Mouse (Mus musculus): ENCODE measurements around the gene Zdhhc19. TPM values are rescaled to one million over a fixed set of nuclear protein-coding genes. Genes with fewer than 3 reads are reported as not detected.

Zdhhc19 gene
- total RNA-seq, 2 experiments from 2014 or later, result not detected

- peak; percentile 89 for ATAC-seq (replicated peaks; ENCODE audit: poor library complexity)
Measured at GRCm38 (mm10) chr16:32547156-32548068, 51.3 kb downstream of the Zdhhc19 start.

- ATAC-seq (replicated peaks; ENCODE audit: poor library complexity), result peak; percentile 65
Measured at GRCm38 (mm10) chr16:32550084-32550483, 54.0 kb downstream of the Zdhhc19 start.

- ATAC-seq (replicated peaks; ENCODE audit: poor library complexity), result no peak
Measured at GRCm38 (mm10) chr16:32550487-32550886, 54.4 kb downstream of the Zdhhc19 start.

- no peak for ATAC-seq (replicated peaks; ENCODE audit: poor library complexity)
Measured at GRCm38 (mm10) chr16:32551346-32551747, 55.3 kb downstream of the Zdhhc19 start.

- peak; percentile 57 for ATAC-seq (replicated peaks; ENCODE audit: poor library complexity)
Measured at GRCm38 (mm10) chr16:32555588-32555987, 59.5 kb downstream of the Zdhhc19 start.

- ATAC-seq (replicated peaks; ENCODE audit: poor library complexity), result no peak
Measured at GRCm38 (mm10) chr16:32559493-32559892, 63.4 kb downstream of the Zdhhc19 start.

- peak; percentile 58 for ATAC-seq (replicated peaks; ENCODE audit: poor library complexity)
Measured at GRCm38 (mm10) chr16:32563056-32563793, 67.2 kb downstream of the Zdhhc19 start.

- ATAC-seq (replicated peaks; ENCODE audit: poor library complexity), result no peak
Measured at GRCm38 (mm10) chr16:32567282-32567681, 71.2 kb downstream of the Zdhhc19 start.

- no peak for ATAC-seq (replicated peaks; ENCODE audit: poor library complexity)
Measured at GRCm38 (mm10) chr16:32568401-32568800, 72.3 kb downstream of the Zdhhc19 start.

GRCm38 (mm10) chr16:32570042-32570441, 74.0 kb downstream of the Zdhhc19 start:
- ATAC-seq (replicated peaks; ENCODE audit: poor library complexity), result no peak

- ATAC-seq (replicated peaks; ENCODE audit: poor library complexity), result no peak
Measured at GRCm38 (mm10) chr16:32572528-32572927, 76.5 kb downstream of the Zdhhc19 start.

GRCm38 (mm10) chr16:32586482-32586881, 90.4 kb downstream of the Zdhhc19 start:
- ATAC-seq (replicated peaks; ENCODE audit: poor library complexity), result no peak

- ATAC-seq (replicated peaks; ENCODE audit: poor library complexity), result no peak
Measured at GRCm38 (mm10) chr16:32588568-32588967, 92.5 kb downstream of the Zdhhc19 start.

- no peak for ATAC-seq (replicated peaks; ENCODE audit: poor library complexity)
Measured at GRCm38 (mm10) chr16:32591521-32591920, 95.5 kb downstream of the Zdhhc19 start.

- ATAC-seq (replicated peaks; ENCODE audit: poor library complexity), result no peak
Measured at GRCm38 (mm10) chr16:32593283-32593805, 97.3 kb downstream of the Zdhhc19 start.

- no peak for ATAC-seq (replicated peaks; ENCODE audit: poor library complexity)
Measured at GRCm38 (mm10) chr16:32593916-32594315, 97.9 kb downstream of the Zdhhc19 start.

GRCm38 (mm10) chr16:32594701-32595100, 98.6 kb downstream of the Zdhhc19 start:
- no peak; the same call in 1 of the 2 replicates for ATAC-seq (replicated peaks; ENCODE audit: poor library complexity)

- ATAC-seq (replicated peaks; ENCODE audit: poor library complexity), result peak; percentile 89
Measured at GRCm38 (mm10) chr16:32595142-32595855, 99.2 kb downstream of the Zdhhc19 start.

GRCm38 (mm10) chr16:32597909-32598381, 101.9 kb downstream of the Zdhhc19 start:
- peak; percentile 58 for ATAC-seq (replicated peaks; ENCODE audit: poor library complexity)

GRCm38 (mm10) chr16:32599151-32599550, 103.1 kb downstream of the Zdhhc19 start:
- no peak for ATAC-seq (replicated peaks; ENCODE audit: poor library complexity)

- no peak for ATAC-seq (replicated peaks; ENCODE audit: poor library complexity)
Measured at GRCm38 (mm10) chr16:32602193-32602685, 106.2 kb downstream of the Zdhhc19 start.

Measured in megakaryocyte progenitor cell, adult 5-6 weeks (primary cell).